Mouse (Mus musculus): ENCODE data around the gene Slc16a4.
A peak's percentile ranks its signal among the peaks of the same experiment; 100 is the strongest.

Slc16a4 gene

DNA sequence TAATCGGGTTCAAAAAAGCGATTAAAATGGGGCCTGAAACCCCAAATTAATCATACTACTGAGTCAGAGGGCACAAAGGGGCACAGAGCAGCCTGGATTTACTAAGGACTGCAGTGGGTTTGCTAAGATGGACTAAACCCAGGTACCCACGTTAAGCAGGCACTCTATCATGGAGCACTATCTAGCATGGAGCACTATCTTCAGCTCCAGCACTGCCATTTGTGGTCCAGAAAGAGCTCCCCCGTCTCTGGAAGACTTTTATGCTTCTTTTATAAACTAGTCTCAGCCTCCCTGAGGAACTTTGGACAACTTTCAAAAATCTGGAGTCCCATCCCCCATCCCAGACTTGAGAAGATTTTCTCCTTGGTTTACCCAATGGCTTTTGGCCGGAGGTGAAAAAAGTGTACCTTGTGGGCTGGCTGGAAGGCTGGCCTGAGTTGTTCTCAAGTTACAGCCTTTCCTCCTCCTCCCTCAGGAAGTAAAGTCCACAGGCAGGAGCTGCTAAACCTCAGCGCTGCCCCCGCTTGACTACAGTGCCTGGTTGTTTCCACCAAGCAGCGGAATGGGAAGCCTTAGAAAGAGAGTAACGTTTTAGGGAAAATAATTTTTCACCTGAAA is at the start of gene Slc16a4:
TSS of gene Slc16a4 (plus strand) at position 467 of the 618 bp plus-strand sequence.
- peak; percentile 55 for DNase-seq (ENCODE audit: low spot score)

DNA sequence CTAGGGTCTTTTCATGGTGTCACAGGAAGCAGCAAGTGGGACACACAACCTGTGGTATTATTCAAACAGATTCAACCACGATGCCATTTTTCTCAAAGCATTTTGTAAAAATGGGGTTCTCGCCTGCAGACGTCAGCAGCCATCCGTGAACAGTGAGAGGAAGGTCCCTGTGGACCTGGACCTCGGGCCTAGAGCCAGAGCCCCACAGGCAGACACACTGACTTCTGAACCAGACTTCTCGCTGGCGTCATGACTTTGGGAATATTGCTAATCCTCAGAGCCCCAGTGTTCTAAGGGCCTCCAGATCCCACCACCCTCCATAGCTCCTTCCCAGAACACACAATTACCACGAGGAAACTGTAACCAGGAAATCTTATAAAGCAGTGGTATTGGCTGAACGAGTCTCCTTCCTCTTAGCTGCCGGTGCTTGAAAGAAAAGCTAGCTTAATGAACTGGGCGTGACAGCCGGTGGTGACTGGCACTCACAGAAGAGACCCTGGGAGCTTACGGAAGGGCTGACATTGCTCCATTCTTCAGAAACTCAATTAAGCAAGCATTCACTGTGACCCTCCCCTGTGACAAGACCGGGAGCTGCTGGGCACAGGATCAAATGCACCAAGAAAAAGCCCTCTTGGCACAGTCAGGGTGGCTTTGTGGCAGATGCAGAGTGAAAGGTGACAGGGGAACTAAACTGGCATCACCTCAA is 49.5 kb upstream of the Slc16a4 start:
- no peak for DNase-seq (ENCODE audit: low spot score)

DNA sequence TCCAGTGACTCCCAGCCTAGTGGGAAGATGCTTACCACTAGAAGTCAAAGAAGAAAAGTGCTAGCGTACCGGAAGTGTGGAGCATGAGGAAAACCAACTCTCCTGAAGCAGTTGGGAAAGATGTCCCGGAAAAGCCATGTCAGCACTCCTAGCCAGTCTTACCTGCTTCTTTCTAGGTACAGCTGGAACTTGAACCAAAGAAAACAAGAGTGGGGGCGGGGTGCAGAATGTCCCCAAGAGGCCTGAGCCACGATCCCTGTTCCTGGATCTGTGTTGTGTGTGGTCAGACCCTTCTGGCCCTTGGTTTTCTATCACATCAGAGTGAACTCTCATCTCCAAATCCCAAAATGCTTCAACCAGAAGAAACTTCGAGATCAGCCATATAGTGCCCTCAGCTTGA is 44.2 kb upstream of the Slc16a4 start:
- DNase-seq (ENCODE audit: low spot score): no peak

DNA sequence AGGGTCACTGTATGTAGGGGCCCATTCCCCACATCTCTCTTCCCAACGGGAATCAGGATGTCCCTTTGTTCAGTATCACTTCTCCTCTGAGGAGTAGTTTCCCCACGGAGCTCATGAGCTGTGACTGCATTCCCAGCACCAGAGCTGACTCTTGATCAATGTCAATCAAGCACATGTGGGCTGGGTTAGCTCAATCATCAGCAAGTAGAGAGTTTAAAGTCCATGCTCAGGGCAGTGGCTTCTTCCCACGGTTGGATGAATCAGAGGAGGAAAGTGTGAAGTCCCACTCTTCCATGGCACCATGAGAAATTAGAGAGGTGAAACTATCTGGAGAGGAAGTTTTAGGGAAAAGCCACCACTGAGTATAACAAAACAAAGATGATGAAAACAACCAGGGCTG is 42.0 kb upstream of the Slc16a4 start:
- no peak for DNase-seq (ENCODE audit: low spot score)

DNA sequence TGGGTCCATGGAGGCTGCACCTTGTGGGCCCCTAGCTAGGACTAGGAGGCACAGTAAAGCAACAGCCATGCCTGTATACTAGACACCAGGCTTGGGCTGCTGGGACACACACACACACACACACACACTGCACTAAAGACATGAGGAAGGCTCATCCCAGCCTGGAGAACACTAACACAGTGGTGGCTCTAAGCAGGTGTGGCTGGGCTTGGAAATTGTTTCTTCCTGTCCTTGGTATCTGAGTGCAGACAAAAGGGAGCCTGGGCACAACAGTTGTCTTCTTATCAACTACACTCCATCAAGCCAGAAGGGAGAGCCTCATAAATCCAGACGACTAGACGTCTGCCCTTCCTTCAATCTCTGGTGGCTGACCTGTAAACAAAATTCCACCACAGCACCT is 40.7 kb upstream of the Slc16a4 start:
- DNase-seq (ENCODE audit: low spot score): no peak

DNA sequence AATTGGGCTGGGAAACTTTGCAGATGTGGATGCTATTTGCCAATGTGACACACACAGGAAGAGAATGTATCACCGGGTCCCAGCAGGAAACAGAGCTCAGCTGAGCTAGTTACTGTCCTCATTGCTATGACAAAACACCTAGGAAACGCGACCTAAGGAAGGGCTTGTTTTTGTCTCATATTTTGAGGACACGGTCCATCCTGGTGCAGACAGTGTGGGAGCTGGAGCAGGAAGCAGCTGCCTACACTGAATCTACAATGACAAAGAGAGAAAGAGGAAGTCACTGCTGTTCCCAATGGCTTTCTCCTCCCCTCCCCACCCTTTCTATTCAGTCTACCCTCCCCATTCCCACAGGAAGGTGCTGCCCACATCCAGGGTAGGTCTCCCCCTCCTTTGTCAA is 39.0 kb upstream of the Slc16a4 start:
- DNase-seq (ENCODE audit: low spot score): no peak

DNA sequence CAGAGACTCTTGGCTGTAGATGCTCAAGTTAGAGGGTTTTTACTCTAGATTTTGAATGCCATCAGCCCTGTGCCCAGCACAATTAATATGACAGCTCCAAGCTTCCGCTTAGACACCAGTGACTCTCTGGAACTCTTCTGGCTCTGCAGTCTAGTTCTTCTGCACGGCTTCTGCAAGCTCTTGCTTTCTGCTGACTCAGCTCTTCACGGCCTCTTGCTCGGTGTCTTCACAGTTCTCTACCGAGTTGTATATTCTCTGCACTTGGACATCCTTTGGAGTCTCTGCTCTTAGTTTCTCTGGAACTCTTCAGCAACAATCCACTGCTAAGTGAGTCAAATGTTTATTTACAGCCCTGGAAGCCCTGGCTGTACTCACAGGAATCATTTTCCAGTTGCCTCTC is 37.1 kb upstream of the Slc16a4 start:
- DNase-seq (ENCODE audit: low spot score): no peak

DNA sequence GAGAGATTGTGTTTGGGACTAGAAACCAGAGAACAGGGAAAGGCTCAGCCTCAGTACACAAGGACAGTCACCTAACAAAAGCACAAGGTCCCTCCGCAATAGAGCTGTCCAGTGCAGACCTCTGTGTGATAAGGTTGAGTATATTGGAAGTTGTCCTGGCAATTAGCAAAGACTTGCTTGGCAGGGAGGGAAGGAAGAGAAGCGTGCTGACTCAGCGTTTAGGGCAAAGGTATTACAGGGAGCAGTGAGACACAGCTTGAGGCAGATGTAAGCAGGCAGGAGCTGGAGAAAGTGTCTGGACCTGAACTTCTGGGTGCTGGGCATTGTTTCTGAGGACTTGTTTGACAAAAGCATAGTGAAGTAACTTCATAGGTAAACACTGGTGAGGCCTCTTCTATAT is 35.0 kb upstream of the Slc16a4 start:
- no peak for DNase-seq (ENCODE audit: low spot score)

DNA sequence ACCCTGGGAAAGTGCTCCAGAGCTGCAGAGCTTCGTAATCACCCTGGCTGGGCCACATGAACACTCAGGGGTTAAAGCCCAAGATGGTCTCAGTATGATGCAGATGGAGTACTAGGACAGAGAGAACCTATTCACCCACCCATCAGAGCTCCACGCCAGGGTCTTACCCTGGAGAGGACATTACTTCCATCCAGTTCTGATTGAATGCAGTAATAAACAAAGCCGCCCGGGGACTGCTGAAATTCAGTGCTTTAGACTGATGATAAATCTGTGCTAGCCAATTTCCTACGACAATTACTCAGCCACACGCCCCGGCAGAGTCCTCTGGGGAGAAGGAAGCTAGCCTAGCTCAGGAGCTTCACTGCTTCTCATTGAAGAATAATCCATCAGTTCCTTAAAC is 34.3 kb upstream of the Slc16a4 start:
- no peak for DNase-seq (ENCODE audit: low spot score)

DNA sequence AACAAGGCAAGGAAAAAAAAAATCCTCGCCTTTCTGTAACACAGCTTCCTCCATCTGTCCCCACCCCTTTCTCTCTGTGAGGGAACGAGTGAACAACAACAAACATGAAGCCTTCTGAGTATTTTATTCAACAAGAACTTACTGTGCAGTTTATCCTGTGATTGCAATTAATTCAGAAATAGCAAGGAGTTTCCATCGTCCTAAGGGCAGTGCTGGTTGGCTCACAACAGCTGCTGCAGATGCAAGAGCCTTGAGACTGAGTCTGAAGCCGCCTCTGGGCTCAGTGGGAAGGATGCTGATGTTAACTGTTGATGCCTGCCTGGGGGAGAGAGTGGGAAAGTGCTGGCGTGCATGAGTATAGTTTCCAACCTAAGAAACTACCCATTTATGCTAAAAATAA is 33.1 kb upstream of the Slc16a4 start:
- no peak for DNase-seq (ENCODE audit: low spot score)

DNA sequence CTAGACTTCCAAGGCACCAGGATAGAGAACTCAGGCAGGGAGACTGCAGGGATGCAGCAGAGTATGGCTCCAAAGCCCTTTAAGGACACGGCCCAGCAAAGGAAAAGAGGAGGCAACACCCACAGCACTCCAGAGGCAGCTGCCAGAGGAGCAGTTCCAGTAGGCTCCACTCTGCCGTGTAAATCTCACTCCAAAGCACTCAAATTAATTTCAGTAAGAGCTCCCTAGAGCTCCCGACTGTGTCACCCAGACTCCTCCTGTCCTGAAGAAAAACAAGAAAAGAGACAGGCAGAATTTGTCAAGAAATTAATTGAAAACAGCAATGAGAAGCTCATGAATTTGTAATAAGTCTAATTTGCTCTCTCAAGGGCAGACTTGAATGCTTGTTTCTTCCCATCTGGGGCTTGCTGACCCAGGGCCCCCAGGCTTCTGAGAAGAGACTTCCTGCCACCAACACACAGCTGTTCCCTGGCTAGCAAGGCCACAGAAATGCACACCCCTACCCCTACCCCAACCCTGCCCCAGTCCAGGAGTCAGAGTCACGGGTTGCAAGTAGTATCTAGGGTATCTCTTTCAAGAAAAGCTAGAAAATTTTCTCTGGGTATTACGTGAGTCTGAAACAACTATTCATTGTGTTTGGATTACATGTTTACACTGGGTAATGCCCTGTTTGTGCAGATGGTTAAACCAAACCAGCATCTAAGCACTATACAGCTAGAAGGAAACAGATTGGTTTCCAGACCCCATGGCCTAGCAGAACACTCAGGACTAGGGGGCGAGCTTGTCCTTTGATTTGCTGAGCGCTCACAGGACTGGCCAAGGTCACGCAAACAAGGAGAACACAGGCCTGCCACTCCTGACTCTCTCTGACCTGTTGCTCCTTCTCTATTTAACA is 29.8 kb upstream of the Slc16a4 start:
- DNase-seq (ENCODE audit: low spot score): no peak

DNA sequence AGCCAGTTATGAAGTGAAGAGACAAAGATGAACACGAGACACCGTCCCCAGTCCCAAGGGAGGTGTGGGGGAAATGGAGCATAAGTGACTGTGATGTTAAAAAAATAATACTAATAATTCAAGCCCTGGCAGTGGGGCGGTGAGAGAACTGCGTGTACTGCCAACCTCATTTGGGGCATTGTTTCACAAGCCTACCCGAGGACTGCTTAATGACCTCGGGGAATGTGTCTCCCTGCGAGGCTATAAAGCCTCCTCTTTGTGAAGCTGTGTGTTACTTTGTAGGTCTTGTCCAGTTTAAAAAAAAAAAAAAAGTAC is 29.2 kb upstream of the Slc16a4 start:
- DNase-seq (ENCODE audit: low spot score): no peak

DNA sequence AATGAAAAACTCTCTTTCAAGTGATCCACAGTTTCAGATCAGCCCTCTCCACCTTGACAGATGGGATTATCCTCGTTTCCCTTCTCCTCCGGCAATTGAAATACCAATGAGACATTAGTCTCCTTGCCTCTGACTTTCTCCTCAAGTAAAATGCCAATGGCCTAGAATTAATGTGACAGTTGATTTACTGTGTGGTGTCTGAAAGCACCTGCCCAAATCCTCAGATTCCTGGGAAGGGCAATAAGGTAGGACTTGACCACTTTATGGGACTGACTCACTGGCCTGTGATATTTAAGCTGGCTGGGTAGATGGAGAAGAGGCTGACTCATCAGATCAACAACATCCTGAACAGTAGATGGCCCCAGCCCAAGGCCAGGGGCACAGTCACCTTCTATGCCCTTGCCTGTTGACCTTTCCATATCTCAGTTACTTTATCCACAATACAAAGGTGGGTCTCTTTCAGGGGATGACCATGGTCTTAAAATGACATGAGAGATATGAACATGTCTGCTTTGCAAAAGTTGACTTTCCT is 24.1 kb upstream of the Slc16a4 start:
- no peak for DNase-seq (ENCODE audit: low spot score)

DNA sequence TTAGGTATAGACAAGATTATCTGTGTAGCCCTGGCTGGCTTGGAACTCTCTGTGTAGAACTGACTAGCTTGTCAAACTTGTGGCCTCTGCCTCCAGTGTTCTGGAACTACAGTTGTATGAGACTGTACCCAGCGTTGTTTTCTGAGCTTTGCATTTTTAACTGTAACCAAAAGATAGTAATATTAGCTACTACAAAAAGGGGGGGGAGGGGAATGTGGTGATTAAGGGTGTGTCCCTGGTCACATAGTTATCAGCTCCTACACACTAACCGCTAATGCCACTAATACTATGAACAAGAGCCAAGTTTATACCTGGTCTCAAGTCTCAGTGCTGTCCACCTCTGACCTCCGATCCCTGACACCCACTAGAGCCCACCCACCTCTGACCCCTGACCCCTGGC is 18.6 kb upstream of the Slc16a4 start:
- DNase-seq (ENCODE audit: low spot score): no peak

DNA sequence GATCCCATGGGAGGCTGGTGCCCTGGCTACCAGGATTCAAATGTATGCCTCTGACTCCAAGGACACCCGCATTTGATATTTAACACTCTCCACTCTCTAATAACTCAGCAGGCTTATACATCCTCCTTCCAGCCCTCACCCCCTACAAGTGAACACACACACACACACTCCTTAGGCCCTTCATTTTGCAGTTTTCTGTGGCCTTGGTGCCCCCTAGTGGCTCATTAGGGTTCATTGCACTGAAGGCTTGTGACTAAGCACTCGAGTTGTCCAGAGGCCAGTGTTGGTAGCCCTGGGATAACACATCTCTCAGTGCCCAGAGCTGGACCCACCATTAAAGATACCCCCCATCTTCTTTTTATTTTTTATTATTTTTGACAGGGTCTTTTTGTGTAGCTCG is 17.2 kb upstream of the Slc16a4 start:
- DNase-seq (ENCODE audit: low spot score): peak; percentile 75

DNA sequence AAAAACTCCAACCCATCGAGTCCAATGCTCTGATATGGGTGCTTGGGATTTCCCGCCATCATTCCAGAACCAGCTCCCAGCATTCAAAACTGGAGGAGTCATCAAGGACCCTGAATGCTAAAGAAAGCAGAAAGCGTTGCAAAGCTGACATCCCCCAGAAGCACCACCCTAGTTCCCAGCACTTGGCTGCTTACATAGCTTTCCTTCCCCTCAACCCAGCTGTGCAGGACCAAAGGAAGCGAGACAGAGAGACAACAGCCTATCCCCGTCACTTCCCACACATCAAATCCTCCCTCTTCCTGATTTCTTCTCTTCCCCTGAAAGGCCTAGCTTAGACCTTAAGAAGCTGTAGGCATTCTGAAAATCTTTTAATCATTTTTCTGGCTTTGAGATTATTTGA is 15.7 kb upstream of the Slc16a4 start:
- DNase-seq (ENCODE audit: low spot score): no peak

DNA sequence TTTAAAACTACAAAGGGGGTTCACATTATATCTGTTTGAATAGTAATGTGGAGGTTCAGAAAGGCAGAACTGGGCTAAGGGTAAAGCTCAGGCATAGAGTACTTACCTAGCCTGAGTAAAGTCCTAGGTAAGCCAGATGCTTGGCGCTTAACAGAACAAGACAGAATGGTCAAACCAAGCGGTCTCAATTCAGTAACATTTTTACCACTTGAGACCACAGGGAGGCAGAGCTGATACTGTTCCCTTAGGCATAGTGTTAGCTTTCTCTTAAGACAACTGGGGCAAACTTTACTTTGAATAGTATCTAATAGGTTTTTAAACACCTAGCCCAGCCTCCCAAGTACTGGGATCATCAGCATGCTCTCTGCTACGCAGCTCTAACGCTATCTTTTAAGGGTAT is 15.0 kb upstream of the Slc16a4 start:
- DNase-seq (ENCODE audit: low spot score): no peak

DNA sequence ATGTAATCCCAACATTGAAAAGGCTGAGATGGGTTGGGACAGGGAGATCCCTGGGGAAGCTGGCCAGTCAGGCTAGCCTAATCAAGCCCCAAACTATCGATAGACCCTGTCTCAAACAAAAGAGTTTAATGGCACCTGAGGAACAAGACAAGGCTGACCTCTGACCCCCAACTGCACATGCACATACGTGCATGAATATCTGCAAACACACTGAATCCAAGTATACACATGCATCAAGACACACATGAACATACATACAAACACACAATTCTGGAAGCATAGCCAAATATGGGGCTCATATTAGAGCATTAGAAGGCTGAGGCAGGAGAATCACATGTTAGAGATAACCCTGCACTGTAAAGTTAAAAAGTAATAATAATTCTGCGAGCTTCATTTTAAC is 14.4 kb upstream of the Slc16a4 start:
- DNase-seq (ENCODE audit: low spot score): no peak

DNA sequence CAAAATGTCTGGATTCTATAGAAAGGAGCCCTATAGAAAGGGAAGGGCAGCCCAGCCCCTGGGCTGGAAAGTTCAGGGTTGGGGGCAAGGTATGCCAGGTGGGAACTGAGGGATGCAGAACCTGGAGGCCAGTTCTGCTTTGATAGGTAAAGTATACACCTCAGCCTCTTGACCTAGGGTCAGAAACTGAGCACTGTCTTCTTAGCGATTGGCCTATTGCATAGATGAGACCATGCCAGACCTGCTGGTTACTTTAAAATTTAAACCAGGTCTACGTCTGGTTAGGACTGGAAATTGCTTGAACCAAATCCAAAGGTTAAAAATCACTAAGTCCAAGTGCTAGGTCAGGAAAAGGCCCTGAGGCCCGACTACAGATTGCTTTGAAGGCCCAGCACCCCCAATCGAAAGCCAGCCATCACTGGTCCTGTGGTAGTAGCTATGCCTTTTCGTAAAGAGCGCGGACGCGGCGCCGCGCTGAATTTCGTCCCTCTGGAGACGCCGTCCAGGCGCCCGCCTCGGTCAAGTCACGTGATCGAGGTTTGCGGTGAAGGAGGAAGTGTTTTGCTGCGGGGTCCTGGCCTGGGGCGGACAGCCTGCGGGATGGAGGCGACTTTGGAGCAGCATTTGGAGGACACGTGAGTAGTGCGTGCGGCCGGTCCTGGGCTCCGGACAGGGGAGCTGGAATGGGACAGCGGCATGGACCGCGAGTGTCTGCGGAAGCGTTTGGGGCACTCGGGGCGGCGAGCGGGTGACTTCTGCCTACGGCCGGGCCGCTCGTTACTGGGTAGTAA is 12.4 kb upstream of the Slc16a4 start, which contains the start of gene Lamtor5:
TSS of gene Lamtor5 (plus strand) at position 380 of the 791 bp plus-strand sequence.
- peak; percentile 92 for DNase-seq (ENCODE audit: low spot score)

DNA sequence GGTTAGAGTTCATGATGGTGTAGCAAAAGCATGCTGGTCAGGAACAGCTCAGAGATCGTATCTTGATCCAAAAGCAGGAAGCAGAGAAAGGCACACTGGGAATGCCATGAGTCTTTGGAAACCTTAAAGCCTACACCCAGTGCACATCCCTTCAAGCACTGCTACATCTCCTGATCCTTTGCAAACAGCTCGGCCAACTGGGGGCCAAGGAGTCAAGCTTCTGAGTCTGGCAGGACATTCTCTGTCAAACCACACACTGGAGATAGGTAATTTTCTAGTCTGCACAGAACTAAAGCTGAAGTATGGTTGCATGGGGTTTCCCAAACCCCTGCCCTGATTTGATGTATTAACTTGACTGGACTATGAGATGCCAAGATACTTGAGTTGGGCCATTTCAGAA is 4.9 kb upstream of the Slc16a4 start:
- no peak for DNase-seq (ENCODE audit: low spot score)

DNA sequence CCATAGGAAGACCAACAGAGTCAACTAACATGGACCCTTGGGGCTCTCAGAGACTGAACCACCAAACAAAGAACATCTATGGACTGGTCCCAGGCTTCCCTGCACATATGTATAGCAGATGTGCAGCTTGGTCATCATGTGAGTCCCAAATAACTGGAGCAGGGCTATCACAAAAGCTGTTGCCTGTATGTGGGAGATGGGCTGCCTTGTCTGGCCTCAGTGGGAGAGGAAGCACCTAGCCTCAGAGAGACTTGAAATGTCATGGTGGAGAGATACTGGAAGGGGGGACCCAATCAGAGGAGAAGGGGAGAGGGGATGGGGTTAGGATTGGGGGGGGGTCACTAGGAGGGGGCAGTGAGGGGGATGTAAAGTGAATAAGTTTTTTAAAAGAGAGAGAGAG is 3.7 kb upstream of the Slc16a4 start:
- DNase-seq (ENCODE audit: low spot score): no peak

Measured in testis, postnatal 10 days (tissue).